Mouse (Mus musculus): ENCODE measurements around the gene Mfsd11.
"Not testable (repeated sequence)": the region's sequence is repeated elsewhere in the genome, so short reads cannot be mapped to it uniquely, and the experiment has no call there.

Mfsd11 gene

DNA sequence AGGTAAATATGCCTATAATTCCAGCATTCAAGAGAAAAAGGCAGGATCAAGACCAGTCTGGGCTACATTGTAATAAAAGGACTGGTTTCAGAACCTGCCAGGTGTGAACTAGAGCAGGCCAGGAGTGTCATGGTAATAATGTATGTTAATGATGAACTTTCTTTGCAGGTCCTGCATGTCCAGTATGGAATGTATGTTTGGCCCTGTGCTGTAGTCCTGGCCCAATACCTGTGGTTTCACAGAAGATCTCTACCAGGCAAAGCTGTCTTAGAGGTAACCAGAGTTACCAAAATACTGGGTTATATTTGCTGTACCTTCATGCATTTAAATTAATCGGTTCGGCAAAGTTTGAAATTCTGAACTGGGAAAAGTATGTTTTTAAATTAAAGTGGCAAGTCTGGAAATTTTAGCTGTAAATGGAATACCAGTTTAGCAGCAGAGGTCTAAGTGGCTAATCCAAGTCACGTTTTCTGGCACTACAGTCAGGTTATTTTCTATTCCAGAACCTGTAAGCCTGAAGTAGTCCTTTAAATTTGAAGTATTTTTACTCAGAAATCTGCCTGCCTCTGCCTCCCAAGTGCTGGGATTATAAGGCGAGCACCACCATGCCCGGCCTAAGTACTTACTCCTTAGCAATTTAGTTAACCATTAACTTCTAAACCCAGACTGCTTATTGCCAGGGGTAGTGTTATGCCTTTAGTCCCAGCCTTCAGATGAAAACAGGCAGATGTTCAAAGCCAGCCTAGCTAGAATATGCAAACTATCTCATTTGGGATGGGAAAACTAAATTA, 4.0 kb upstream of the Mfsd11 start:
- no peak for DNase-seq

GRCm38 (mm10) chr11:116848877-116849178, 3.4 kb upstream of the Mfsd11 start:
- not testable (repeated sequence) for DNase-seq

DNA sequence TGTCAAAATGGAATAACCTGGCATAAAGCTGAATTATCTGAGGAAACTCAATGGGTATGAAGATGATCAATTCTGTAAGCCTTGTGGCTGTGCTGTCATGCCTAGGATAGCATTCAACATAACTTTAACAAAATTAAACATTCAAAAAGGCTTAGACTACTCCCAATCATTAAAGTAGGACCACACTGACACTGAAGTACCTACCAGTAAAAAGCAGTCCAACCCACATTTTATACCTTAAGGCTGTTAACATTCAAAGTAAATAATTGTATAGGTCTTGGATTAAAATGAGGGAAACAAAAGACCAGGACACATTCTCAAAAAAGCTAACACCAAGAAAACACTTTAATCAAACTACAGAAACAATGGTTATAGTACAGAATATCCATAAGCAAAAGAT, 2.7 kb upstream of the Mfsd11 start:
- DNase-seq: no peak

- no peak for DNase-seq
These were observed 2.2 kb upstream of the Mfsd11 start for GRCm38 (mm10) chr11:116850085-116850484.

DNA sequence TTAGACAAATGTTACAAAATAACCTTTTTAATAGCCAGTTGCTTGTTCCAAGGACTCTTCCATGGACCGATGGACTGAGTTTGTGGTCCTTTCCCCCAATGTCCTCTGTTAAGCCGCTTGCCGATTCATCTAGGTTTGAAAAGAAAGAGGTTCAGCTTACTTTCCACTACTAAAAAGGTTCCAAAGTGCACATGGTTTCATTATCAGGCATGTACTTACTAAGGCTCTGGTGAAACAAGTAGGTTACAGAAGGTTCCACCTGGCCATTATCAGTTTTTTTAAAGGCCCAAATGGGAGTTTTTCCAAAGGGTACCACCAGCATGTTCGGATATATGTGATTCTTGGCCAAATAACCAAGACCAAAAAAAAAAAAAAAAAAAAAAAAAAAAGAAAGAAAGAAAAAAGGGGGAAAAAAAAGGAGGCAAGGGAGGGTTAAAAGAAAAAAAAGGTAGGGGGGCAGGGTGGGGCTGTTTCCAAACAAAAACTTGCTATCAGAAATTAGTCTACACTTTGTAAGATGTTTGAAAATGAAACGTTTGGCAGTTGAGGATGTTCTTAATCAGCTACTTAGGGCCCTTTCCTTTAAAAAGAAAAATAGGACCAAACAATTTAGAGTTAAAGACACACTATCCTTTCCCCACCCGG, 1.3 kb upstream of the Mfsd11 start:
- no peak for DNase-seq

DNA sequence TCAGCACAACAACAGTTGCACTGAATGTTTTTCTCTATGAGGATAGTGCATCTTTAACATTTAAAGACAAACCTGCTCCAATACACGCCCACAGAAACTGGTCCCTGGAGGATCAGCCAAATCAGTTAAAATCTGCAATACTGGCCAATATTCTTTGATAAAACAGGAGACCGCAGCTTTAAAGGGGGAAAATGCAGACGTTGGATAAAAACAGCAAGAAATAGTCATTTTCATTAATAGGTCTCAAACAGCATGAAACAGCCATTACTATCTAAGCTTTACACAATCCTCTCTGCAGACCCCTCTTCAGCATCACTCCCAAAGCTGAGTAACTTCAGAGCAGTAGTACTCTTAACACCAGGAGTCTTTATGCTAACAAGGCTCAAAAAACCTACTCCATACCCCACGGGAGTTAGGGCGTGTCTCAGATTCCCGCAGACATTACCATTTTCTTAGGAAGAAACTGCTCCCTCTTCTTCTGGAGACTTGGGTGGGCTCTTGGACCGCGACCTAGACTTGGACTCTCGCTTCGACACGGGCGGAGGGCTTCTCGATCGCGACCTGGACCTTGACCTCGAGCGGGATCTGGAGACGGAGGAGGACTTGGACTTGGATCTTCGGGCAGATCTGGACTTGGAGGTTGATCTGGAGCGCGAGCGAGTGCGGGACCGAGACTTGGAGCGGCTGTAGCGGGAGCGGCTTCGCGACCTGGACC, 507 bp upstream of the Mfsd11 start:
- no peak for DNase-seq

DNA sequence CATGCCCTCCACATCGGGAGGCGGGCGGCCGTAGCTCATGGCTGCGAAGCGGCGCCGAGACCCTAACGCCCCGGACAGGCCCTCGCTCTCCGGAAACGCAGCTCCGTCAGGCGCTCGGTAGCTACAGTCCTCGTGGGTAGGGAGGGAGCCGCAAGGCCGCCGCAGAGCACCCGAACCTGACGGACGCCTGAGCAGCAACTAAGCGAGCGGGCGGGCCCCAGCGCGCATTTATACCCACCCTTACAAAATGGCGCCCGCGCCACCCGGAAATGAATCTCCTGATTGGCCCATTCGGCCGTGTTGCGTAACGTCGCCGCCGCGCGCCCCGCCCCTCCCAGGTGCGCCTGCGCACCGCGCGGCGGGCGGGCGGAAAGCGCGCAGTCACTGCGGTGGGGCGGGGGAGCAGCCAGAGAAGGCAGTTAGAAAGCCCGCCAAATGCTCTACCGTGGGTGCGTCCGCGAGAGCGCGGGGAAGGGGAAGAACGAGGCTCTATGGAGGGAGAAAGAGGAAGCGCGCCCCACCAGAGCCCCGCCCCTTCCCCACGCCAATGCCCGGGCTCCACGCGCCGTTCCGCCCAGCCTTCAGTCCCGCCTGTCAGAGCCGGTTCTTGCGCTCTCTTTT, 761 bp downstream of the Mfsd11 start, which contains the start of gene Srsf2:
Srsf2 (minus strand) TSS at position 204 of the 621 bp plus-strand sequence.
- peak; percentile 100 for DNase-seq

- DNase-seq: peak; percentile 100
These were observed 1.3 kb downstream of the Mfsd11 start for GRCm38 (mm10) chr11:116853512-116853928.

DNA sequence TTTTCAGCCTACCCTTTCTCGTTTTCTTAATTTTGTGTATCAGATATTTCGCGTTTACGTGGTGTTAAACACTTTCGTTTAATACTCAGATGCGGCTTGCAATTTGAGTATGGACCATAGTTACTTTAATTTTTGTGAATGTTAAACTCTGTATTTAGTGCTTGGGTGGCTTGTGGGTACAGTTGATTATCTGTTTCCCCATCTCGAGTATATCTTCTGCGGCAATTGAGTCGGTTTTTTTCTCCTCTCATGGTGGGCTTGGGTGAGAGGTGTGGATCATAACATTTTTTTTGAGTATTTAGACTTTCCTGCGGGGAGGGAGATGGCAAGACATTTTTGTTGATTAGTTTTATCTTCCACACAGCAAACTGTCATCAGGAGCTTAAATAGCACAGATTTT, 2.0 kb downstream of the Mfsd11 start:
- DNase-seq: no peak

DNA sequence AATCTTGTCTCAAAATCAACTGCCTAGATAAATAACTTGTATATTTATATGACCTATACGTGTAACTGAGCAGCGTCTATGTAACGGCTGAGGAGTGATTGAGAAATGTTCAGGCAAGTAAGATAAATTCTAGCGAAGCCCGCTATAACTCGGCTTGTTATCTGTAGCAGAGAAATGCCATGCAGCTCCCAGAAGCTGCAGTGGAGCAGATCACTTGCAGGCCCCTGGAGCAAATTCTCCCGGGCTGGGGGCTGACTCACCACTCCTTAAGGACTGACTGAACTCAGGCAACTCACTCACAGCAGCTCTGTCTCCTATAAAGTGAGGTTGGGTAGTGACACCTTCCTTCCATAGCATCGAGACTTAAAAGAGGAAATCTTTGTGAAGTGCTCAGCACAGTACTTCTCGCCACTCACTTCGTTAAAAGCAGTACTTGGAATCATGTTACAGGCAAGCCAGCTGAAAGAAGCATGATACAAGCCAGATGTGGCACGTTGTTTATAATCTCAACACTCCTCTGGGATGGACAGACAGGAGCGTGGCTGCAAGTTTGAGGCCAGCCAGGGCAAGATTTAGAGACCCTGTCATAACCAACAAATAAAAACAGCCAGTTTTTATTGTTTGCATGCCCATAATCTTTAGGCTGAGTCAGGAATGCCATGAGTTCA, 5.1 kb downstream of the Mfsd11 start:
- peak; percentile 76 for DNase-seq

GRCm38 (mm10) chr11:116864444-116864843, 12.2 kb downstream of the Mfsd11 start:
- DNase-seq: peak; percentile 97

GRCm38 (mm10) chr11:116865945-116866585, 13.8 kb downstream of the Mfsd11 start:
- peak; percentile 89 for DNase-seq

- DNase-seq: peak; percentile 99
These were observed 15.9 kb downstream of the Mfsd11 start for GRCm38 (mm10) chr11:116868129-116868528.

DNA sequence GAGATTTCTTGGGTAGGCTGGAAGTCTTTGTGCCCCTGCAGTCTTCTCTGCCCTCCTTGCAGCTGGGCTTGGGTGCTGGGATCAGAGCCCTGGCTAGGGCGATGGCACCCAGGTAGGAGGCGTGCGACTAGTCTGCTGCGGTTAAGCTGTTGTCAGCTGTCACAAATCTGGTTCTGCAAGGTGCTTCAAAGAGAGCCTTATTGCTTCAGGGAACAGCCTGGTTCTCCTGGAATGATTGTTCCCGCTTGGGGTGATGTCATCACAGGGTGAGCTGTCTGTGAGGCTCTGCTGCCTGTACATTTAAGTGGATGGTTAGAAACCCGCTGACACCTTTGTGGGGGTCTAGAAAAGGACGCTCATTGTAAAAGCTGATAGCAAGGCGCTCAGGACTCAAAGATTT, 17.0 kb downstream of the Mfsd11 start:
- no peak for DNase-seq

DNA sequence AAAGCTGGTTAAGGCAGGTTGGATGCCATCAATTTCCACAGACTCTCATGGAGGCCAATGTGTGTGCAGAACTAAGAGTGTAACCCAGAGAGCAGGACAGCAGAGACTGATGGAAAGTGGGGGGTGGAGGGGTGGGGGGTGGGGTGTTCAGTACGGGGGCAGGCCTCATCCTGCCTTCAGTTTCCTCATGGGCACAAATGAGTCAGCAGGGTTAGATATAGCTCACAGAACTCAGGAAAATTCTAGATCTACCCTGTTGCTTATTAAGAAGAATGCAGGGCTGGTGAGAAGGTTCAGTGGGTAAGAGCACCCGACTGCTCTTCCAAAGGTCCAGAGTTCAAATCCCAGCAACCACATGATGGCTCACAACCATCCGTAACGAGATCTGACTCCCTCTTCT, 17.4 kb downstream of the Mfsd11 start:
- DNase-seq: no peak

GRCm38 (mm10) chr11:116871538-116871937, 19.3 kb downstream of the Mfsd11 start:
- DNase-seq: no peak

GRCm38 (mm10) chr11:116873987-116874386, 21.7 kb downstream of the Mfsd11 start:
- DNase-seq: no peak

- DNase-seq: no peak
These were observed 26.2 kb downstream of the Mfsd11 start for GRCm38 (mm10) chr11:116878454-116878853.

DNA sequence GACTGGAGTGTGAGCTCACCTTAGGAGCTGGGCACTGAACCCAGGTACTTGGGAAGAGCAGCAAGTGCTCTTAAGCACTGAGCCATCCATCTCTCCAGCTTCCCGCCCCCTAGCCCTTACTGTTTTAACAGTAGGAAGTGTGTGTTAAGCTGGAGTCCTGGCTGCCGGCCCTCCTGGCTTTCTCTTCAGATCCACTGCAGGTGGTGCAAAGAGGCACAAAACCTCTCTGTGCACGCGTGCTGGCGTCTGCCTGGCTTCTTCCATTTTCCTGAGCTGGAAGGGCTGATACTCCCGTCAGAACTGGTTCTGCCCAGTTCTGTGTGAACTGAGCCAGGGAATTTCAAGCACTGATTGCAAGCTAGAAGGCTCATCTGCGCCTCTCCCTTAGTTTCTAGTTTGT, 28.6 kb downstream of the Mfsd11 start:
- no peak for DNase-seq

DNA sequence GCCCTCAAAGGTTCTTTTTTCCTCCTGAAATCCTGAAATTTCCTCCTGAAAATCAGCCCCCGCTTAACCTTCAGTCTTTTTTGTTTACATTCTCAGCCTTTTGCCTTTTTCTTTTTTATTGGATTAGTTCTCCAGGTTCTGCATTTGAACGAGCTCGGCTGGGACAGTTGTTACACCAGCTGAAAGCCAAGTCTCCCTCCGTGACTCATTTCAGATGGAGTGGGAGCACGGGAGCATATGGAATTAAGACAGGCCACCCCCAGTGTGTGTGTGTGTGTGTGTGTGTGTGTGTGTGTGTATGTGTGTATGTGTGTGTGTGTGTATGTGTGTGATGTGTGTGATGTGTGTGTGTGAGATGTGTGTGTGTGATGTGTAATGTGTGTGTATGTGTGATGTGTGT, 29.2 kb downstream of the Mfsd11 start:
- DNase-seq: no peak

GRCm38 (mm10) chr11:116882446-116882845, 30.2 kb downstream of the Mfsd11 start:
- DNase-seq: no peak

DNA sequence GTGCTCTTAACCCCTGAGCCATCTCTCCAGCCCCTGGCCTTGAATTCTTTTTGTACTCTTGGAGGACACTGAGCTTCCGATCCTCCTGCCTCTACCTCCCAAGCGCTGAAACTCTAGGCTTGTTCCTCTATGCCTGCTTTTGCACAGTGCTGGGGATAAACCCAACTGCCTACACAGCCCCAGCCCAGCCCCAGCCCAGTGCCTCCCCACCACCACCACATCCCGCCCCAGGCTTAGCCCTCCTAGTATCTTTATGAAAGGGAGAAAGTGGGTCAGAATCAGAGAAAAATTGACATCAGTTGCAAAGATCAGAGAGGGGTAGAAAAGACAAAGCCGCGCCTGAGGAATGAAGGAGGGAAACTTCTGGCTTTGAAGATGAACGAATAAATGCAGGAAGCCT, 31.8 kb downstream of the Mfsd11 start:
- DNase-seq: no peak

Data from heart, adult 11 months (tissue).